Mouse (Mus musculus): ENCODE data around the gene Fbxo10. TPM values are rescaled to one million over a fixed set of nuclear protein-coding genes. Genes with fewer than 3 reads are reported as not detected.
"Not testable (repeated sequence)": the region's sequence is repeated elsewhere in the genome, so short reads cannot be mapped to it uniquely, and the experiment has no call there.

Fbxo10 gene
- total RNA-seq, 4 experiments from 2014 or later, result 1.4 to 2.6 (median 1.9) TPM

DNA sequence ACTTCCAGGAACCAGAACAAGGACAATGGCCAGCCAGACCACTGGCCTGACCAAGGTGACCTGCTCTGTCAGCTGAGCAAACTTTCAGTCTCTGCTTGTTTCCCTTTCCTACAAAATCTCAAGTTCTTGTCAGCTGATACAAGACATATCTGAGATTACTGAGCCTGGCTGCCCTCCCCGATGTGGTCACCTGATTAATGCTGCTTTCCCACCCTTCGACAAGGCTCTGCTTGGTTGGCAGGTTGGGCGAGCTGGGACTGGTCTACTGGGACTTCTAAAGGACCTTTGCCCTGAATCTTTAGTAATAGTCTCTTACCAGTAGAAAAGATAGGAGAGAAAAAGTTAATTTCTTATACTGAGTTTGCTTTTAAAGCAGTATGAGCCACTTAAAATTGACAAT, 79.0 kb downstream of the Fbxo10 start:
- DNase-seq (ENCODE audit: low spot score in 2 of 2), result no peak

DNA sequence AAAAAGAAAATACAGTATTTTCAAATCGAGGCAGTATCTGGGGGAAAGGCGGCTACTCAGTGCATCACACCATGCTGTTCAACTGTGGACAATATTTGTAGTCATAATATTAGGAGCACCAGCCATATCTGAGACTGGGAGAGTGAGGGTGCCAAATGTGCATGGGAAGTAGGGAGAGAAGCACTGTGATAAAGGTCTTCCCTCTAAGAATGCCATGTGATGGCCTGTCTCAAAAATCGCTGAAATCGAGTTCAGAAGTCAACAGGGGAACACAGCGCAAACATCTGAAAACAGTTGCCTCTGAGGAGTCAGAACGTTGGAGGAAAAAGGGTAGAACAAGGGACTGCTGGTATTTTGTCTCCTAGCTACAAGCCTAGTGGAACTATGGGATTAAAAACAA, 84.4 kb downstream of the Fbxo10 start:
- DNase-seq (ENCODE audit: low spot score in 2 of 2), result no peak

DNA sequence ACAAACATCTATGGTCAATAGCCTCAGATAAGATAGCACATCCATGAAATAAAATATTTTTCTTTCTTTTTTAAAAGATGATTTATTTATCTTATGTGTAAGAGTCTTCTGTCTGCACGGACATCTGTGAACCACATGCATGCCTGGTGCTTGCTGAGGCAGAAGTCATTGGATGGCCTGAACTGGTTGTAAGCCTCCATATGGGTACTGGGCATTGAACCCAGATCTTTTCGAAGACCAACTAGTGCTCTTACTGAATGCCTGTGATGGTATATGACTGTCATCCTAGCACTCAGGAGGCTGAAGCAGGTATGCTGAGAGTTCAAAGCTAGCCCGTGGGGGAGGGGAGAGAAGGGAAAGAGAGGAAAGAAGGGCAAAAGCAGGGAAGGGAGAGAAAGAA, 86.3 kb downstream of the Fbxo10 start:
- no peak for DNase-seq (ENCODE audit: low spot score in 2 of 2)

DNA sequence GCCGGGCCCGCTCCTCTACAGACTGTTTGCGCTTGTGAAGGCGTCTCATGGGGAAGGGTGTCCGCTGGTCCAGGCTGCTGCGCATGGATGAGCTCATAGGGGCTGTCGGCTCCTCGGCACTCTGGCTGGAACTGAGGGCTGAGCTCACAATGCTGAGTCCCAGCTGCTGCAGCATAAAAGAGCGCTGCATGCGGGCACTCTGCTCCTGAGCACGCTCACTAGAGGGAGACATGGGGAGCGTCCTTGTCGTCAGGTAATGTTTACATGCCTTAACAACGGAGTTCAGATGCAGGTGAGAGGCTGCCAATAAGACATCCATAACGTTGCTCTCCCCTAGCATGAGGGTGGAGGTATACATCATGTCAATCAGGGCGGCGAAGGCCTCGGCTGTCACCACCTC, 89.6 kb downstream of the Fbxo10 start:
- DNase-seq (ENCODE audit: low spot score in 2 of 2), result no peak

DNA sequence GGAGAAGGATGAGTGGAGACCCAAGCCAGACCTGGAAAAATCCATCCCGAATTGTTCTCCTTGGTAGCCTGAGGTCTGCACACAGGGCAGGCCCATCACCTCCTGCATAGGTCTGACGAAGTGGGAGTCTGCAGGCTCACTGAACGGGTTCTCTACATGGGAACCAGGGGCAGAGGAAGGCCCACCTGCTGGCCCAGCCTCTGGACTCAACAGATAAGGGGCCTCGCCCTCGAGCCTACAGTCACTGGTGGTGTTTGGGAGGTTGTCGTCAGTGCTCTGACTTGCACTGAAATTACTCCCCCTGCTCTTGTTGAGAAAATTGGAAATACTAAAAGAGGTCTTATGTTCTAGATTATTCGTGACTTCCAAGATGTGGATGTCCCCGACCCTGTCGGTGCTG, 90.6 kb downstream of the Fbxo10 start:
- DNase-seq (ENCODE audit: low spot score in 2 of 2), result no peak

DNA sequence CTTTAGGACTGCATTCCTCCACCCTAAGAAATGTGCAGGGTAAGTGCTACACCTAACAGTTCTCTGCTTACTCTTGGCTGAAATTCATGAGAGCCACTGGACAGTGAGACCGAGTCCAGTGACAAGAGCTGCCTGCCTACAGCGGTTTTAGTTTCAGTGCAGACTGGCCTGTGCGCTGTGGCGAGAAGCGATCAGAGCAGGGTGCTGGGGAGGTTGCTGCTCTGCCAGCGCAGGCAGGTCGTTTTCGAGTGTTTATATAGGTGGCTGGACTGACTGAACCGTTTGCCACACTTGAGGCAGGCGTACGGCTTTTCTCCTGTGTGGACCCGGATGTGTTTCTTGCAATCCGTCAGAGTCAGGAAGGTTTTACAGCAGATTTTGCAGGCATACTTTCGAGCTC, 91.2 kb downstream of the Fbxo10 start:
- DNase-seq (ENCODE audit: low spot score in 2 of 2), result not testable (repeated sequence)

DNA sequence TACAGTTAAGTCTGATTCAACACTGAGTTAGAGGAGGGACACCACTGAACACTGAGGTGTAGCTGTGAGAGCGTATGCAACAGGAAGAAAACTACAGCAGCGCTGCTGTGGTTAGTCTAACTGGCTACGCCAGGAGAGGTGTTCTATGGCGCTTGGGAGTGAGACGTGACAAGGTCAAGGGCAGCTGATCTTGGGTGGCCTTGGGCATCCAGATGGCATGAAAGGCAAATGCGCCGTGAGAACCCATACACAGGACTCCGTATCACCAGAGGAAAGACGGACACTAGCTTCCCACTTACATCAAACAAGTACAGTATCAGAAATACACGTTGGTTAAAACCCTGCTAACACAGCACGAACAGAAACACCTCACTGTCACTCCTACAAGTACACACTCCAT, 92.1 kb downstream of the Fbxo10 start:
- not testable (repeated sequence) for DNase-seq (ENCODE audit: low spot score in 2 of 2)

DNA sequence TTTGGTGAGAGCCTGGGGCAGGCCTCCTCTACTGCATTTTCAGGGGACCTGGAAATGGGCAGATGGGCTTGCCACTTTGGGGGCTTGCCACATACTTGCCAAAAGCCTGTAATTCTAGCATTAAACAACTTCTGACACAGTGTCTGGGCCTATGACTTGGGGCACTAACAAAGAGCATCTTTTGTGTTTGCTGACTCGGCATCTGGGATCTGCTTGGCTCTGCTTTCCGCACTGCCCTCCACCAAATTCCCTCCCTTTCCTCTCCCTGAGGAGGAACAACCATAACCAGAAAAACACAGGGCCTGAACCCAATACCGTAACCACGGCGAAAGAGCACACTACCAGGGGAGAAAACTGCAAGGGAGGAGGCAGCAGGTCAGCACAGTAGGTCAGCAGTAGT, 93.8 kb downstream of the Fbxo10 start:
- no peak for DNase-seq (ENCODE audit: low spot score in 2 of 2)

Other genes starting within 250 kb of the Fbxo10 start
- gene Grhpr, start 103.2 kb downstream of the Fbxo10 start, total RNA-seq (2022), result 10 to 100 TPM; 21.2 to 29.7 (median 26.3) TPM
- 1 to 10 TPM; 2.2 to 2.7 (median 2.5) TPM for gene Zbtb5, start 72.2 kb downstream of the Fbxo10 start, total RNA-seq (2022)
- gene Polr1e, start 66.0 kb downstream of the Fbxo10 start, total RNA-seq (2022), result 1 to 10 TPM; 3.7 to 6.7 (median 4.0) TPM
- 10 to 100 TPM; 67.7 to 76.8 (median 68.6) TPM for gene Tomm5, start 23.5 kb upstream of the Fbxo10 start, total RNA-seq (2022)
- under 1 TPM in 1 of 4 experiments, not detected in 3; 0.04 TPM for gene Frmpd1, start 100.3 kb upstream of the Fbxo10 start, total RNA-seq (2022)
- 1 to 10 TPM; 4.5 to 7.3 (median 4.6) TPM for gene Trmt10b, start 212.5 kb upstream of the Fbxo10 start, total RNA-seq (2022)

Measured in gastrocnemius, adult 8-10 months (tissue).